Mouse (Mus musculus): ENCODE results near the gene Cxcr1. TPM values are rescaled to one million over a fixed set of nuclear protein-coding genes. Genes with fewer than 3 reads are reported as not detected.
"Not testable (repeated sequence)": the region's sequence is repeated elsewhere in the genome, so short reads cannot be mapped to it uniquely, and the experiment has no call there.

Gene Cxcr1
- polyA plus RNA-seq, 1 experiment from 2014 or later = not detected

DNA sequence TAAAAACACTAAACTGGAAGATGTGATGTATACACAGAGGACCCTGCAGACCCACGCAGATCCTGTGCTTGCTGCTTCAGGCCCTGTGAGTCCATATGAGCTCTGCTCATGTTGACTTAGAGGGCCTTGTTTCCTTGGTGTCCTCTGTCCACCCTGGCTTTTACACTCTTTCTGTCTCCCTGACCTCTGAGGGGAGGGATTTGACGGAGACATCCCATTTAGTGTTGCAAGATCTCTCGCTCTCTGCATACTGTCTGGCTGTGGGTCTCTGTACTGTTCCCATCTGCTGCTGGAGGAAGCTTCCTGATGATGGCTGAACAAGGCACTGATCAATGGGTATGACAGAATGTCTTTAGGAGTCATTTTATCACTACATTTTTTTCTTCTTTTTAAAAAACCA, 24.7 kb downstream of the Cxcr1 start:
- Histone ChIP-seq H3K4me3 (replicated peaks; ENCODE audit: low read depth, low read length) (no peak overlapping the region), H3K4me1 (replicated peaks; ENCODE audit: insufficient read depth, low read length) (0 out of 2 replicates have a peak, but pooled peaks cover 3% of the 10 kb centered on the region), H3K4me2 (ENCODE audit: low read length) (no peak overlapping the region), H3K36me3 (ENCODE audit: insufficient read depth, low read length) (no peaks in the 10 kb centered on the region), H3K9ac (ENCODE audit: low read depth, low read length) (no peak overlapping the region), H3K9me3 (replicated peaks; ENCODE audit: low read length) (no peaks in the 10 kb centered on the region), H3K27me3 (ENCODE audit: insufficient read depth, low read length) (no peaks in the 10 kb centered on the region), H3K27ac (no peak overlapping the region)
- ATAC-seq (replicated peaks; ENCODE audit: low FRiP score, low read depth) (no peak), DNase-seq (ENCODE audit: low spot score) (no peak)
- 82% methylated on average over 3 of the region's 3 CpGs for WGBS
- no peak for TF ChIP-seq CTCF (IDR thresholded peaks at IDR 0.05; ENCODE audit: low read depth)

DNA sequence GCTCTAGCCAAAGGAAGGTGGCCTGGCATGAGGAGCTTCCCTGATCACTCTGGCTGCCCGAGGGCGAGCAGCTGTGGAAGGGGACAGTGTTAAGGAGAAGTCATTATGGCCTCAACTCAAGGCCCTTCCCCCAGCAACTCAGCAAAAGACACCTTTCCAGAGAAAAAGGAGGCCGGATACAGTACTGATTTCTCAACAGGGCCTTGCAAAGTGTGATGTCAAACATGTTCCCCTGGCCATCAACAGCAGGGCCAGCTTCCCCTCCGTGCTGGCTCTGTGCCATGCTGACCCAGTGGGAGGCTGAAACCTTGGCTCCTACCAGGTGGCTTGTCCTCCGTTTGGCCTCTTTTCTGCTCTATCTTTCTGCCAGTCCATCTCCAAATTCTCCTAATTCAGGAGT, 27.3 kb downstream of the Cxcr1 start:
- ATAC-seq (replicated peaks; ENCODE audit: low FRiP score, low read depth) (no peak), DNase-seq (ENCODE audit: low spot score) (no peak)
- H3K4me2 ChIP-seq (ENCODE audit: low read length) = no peak overlapping the region
- WGBS = 79% methylated on average over 5 of the region's 5 CpGs
- no peak overlapping the region for H3K9ac ChIP-seq (ENCODE audit: low read depth, low read length)
- H3K4me1 ChIP-seq (replicated peaks; ENCODE audit: insufficient read depth, low read length) = 0 out of 2 replicates have a peak, but pooled peaks cover 3% of the 10 kb centered on the region
- H3K4me3 ChIP-seq (replicated peaks; ENCODE audit: low read depth, low read length) = no peak overlapping the region
- H3K9me3 ChIP-seq (replicated peaks; ENCODE audit: low read length) = no peaks in the 10 kb centered on the region
- H3K36me3 ChIP-seq (ENCODE audit: insufficient read depth, low read length) = no peaks in the 10 kb centered on the region
- no peak for TF ChIP-seq CTCF (IDR thresholded peaks at IDR 0.05; ENCODE audit: low read depth)
- no peaks in the 10 kb centered on the region for H3K27me3 ChIP-seq (ENCODE audit: insufficient read depth, low read length)
- no peak overlapping the region for H3K27ac ChIP-seq

DNA sequence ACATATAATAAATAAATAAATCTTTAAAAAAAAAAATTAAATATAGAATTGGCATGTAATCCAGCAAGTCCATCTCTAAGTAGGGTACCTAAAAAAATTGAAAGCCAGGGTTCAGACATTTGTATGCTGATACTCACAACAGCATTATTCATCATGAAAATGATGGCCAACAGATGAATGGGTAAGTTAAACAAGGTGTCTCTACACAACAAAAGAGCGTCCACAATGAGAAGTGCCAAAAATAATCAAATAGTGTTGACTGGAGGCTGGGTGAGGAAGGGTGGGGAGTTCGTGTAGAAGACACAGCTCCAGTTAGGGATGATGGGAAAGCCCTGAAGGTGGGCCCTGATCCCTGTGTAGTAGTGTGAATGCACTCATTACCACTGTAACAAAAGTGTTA, 34.4 kb downstream of the Cxcr1 start:
- ATAC-seq (replicated peaks; ENCODE audit: low FRiP score, low read depth) = no peak
- no peaks in the 10 kb centered on the region for H3K4me1 ChIP-seq (replicated peaks; ENCODE audit: insufficient read depth, low read length)
- no peak overlapping the region for H3K27ac ChIP-seq
- no peaks in the 10 kb centered on the region for H3K27me3 ChIP-seq (ENCODE audit: insufficient read depth, low read length)
- no peak for TF ChIP-seq CTCF (IDR thresholded peaks at IDR 0.05; ENCODE audit: low read depth)
- H3K4me3 ChIP-seq (replicated peaks; ENCODE audit: low read depth, low read length) = no peak overlapping the region
- H3K36me3 ChIP-seq (ENCODE audit: insufficient read depth, low read length) = no peaks in the 10 kb centered on the region
- no peak overlapping the region for H3K4me2 ChIP-seq (ENCODE audit: low read length)
- H3K9ac ChIP-seq (ENCODE audit: low read depth, low read length) = no peak overlapping the region
- DNase-seq (ENCODE audit: low spot score) = no peak
- H3K9me3 ChIP-seq (replicated peaks; ENCODE audit: low read length) = no peaks in the 10 kb centered on the region
- 65% methylated on average over 2 of the region's 2 CpGs for WGBS

DNA sequence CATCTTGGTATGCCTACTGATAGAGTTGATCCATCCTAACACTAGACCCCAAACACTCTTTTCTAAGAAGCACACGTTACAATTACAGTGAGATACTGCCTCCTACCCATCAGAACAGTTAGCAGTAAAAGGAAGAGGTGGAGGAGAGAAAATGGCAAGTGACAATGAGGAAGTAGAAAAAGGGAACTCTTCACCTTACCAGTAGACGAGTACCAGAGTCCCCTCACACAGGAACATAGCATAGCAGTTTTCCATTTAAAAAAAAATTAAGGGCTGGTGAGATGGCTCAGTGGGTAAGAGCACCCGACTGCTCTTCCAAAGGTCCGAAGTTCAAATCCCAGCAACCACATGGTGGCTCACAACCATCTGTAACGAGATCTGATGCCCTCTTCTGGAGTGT, 34.8 kb downstream of the Cxcr1 start:
- not testable (repeated sequence) for H3K4me2 ChIP-seq (ENCODE audit: low read length); H3K27ac ChIP-seq; DNase-seq (ENCODE audit: low spot score); H3K36me3 ChIP-seq (ENCODE audit: insufficient read depth, low read length); H3K4me3 ChIP-seq (replicated peaks; ENCODE audit: low read depth, low read length); H3K27me3 ChIP-seq (ENCODE audit: insufficient read depth, low read length); ATAC-seq (replicated peaks; ENCODE audit: low FRiP score, low read depth); H3K4me1 ChIP-seq (replicated peaks; ENCODE audit: insufficient read depth, low read length); H3K9me3 ChIP-seq (replicated peaks; ENCODE audit: low read length); H3K9ac ChIP-seq (ENCODE audit: low read depth, low read length)
- 79% methylated on average over 4 of the region's 5 CpGs for WGBS

DNA sequence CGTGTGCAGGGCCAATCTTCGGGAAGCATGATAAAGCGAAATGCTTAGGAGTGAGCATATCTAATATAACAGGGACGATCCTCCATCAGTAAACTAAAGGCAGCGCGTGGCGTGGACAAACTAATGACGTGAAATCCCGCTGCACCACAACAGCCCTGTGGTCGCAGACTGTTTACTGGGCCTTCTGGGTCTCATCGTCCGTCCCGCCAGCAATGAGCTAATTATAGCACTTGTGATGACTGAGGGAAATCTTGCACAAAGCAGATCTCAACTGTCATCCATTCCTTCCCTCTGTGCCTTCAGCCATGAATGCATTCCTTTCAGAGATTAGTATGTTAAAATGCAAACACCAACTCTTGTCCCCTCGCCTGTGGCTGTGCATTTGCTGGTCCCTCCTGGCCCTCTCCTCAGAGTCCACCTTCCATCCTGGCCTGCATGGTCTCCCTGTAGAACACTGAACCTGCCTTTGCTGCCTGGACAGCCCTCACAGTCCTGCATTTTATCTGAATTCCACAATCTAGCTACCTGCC, 38.0 kb downstream of the Cxcr1 start:
- no peak for DNase-seq (ENCODE audit: low spot score)
- Histone ChIP-seq H3K27ac (no peak overlapping the region), H3K9ac (ENCODE audit: low read depth, low read length) (no peak overlapping the region), H3K27me3 (ENCODE audit: insufficient read depth, low read length) (no peaks in the 10 kb centered on the region), H3K4me3 (replicated peaks; ENCODE audit: low read depth, low read length) (no peak overlapping the region), H3K4me1 (replicated peaks; ENCODE audit: insufficient read depth, low read length) (no peaks in the 10 kb centered on the region), H3K36me3 (ENCODE audit: insufficient read depth, low read length) (no peaks in the 10 kb centered on the region), H3K9me3 (replicated peaks; ENCODE audit: low read length) (no peaks in the 10 kb centered on the region), H3K4me2 (ENCODE audit: low read length) (no peak overlapping the region)
- WGBS = 82% methylated on average over 14 of the region's 14 CpGs
- ATAC-seq (replicated peaks; ENCODE audit: low FRiP score, low read depth) = no peak
- TF ChIP-seq CTCF (IDR thresholded peaks at IDR 0.05; ENCODE audit: low read depth) = no peak

DNA sequence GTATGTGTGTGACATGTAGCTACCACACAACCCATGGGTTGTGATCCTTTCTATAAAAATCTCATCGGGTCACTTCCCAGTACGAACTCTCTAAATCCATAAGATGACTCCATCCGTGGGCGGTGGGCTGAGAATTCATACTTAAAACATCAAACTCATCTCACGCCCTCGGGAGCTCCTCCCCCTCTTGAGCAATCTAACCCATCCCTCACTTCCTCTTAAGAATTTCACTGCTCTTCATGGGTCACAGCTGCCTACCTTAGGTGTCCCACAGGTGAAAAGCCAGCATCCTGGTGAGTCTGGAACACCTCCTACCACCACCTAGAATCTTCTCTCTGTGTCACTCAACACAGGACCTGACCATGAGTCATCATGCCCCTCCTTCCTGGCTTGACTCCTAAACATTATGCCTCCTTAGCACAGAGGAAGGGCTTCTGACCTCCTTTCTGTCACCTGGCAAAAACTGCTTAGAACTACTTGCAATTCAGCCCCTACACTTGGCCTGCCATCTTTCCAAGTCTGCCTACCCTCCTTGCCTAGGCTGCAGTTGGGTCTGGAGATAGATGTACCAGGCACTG, 38.9 kb downstream of the Cxcr1 start:
- no peaks in the 10 kb centered on the region for H3K36me3 ChIP-seq (ENCODE audit: insufficient read depth, low read length)

More for the DNA sequence above, 38.9 kb downstream of the Cxcr1 start:
- 84% methylated on average over 6 of the region's 6 CpGs for WGBS
- Histone ChIP-seq H3K4me3 (replicated peaks; ENCODE audit: low read depth, low read length) (no peak overlapping the region), H3K27me3 (ENCODE audit: insufficient read depth, low read length) (no peaks in the 10 kb centered on the region), H3K9ac (ENCODE audit: low read depth, low read length) (no peak overlapping the region), H3K4me2 (ENCODE audit: low read length) (no peak overlapping the region), H3K4me1 (replicated peaks; ENCODE audit: insufficient read depth, low read length) (no peaks in the 10 kb centered on the region), H3K9me3 (replicated peaks; ENCODE audit: low read length) (no peaks in the 10 kb centered on the region), H3K27ac (no peak overlapping the region)
- no peak for ATAC-seq (replicated peaks; ENCODE audit: low FRiP score, low read depth)
- no peak for DNase-seq (ENCODE audit: low spot score)
- TF ChIP-seq CTCF (IDR thresholded peaks at IDR 0.05; ENCODE audit: low read depth) = no peak
